Mouse (Mus musculus): ENCODE results near the gene 4833420G17Rik.
"Not testable (repeated sequence)": the region's sequence is repeated elsewhere in the genome, so short reads cannot be mapped to it uniquely, and the experiment has no call there.

GRCm38 (mm10) chr13:119494938-119495337 lies 32.4 kb downstream of the 4833420G17Rik start:
- not testable (repeated sequence) for TF ChIP-seq CTCF (IDR thresholded peaks at IDR 0.05; ENCODE audit: extremely low read depth, insufficient read length, insufficient replicate concordance, low read depth, low read length); POLR2A (IDR thresholded peaks at IDR 0.05; ENCODE audit: low read depth, low read length)

Measured in small intestine, adult 2 months (tissue).